Mouse (Mus musculus) adrenal gland, adult 2 months (tissue): Measurements from ENCODE around the gene Txndc5. TPM values are rescaled to one million over a fixed set of nuclear protein-coding genes. Genes with fewer than 3 reads are reported as not detected.

Source experiments
- DNase-seq: peaks from one replicate; pipeline ENCODE4 v3.0.0; 2021
- long read RNA-seq: library from polyadenylated mRNA; stranded (forward); transcript quantifications from one replicate; pipeline ENCODE4 v2.0.0, GENCODE M21; 2021
- polyA plus RNA-seq: library from polyadenylated mRNA; depleted of rRNA; stranded (reverse); fragments of >200 nt; gene quantifications from 2 replicates; pipeline ENCODE4 v1.2.3, GENCODE M21; 2012; rRNA removed
- total RNA-seq, 2 experiments: library from RNA; stranded (reverse); gene quantifications; 2 replicates each; pipeline ENCODE4 v1.2.3; 2021

Gene Txndc5
- total RNA-seq (100 to 1,000 TPM; 150 to 169 TPM), polyA plus RNA-seq (299 and 338 TPM in 2 replicates)
- long read RNA-seq, transcript Txndc5-201 (10 exons, 2,843 nt), result major isoform, 329 of 346 reads
- long read RNA-seq, transcript Txndc5-202 (3 exons, 2,781 nt), result minor isoform, 5 of 346 reads
- long read RNA-seq, partial matches to known transcripts, result 6 of 346 reads
- long read RNA-seq, other reads (novel, unspliced or antisense), result 5 of 346 reads

DNA sequence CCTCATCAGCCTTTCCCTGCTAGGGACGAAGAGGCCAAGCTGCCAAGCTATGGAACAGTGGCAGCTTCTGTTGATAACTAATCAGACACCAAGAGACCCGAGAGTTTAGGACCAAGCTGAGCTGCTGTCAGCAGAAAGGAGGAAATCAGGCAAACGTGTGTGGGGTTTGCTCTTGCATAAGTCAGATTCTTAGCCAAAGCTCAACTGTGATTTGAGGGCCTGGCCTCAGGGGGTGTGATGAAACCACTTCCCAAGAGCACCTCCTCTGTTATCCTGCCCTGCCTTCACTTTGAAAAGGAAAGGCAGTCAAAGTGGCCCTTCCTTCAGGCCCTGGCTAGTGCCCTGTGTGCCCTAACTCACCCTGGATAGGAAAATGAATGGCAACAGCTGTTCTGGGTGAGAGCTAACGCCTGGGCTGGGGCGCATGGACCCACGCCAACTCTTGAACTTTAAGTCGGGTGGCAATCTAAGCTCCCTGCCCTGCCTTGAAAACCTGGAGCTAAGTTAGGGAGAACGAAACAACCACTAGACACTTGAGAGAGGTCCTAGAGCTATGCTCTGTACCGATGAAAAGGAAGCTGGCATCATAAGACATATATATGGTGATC is at the start of gene Txndc5:
Txndc5 (minus strand) TSS at position 138 of the 608 bp plus-strand sequence.
- peak; percentile 54 for DNase-seq

DNA sequence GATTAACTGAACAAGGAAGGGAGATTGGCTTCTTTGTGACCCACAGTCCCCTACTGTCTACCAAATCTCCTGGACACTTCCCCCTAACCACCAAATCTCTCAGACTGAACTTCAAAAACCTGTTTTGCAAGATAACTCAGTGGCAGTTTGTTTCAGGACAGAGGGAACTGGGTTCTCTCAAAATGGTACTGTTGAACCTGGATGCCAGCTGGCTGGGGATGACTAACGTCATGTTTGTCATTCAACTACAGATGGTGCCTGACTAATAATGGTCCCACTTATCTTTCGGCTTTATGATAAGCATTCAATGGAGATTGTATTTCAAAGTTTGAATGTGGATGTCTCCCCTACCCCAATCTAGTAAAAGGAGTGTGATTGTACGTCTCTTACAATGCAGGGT is 46.0 kb upstream of the Txndc5 start:
- no peak for DNase-seq

GRCm38 (mm10) chr13:38573281-38573680 is 44.7 kb upstream of the Txndc5 start:
- peak; percentile 41 for DNase-seq

DNA sequence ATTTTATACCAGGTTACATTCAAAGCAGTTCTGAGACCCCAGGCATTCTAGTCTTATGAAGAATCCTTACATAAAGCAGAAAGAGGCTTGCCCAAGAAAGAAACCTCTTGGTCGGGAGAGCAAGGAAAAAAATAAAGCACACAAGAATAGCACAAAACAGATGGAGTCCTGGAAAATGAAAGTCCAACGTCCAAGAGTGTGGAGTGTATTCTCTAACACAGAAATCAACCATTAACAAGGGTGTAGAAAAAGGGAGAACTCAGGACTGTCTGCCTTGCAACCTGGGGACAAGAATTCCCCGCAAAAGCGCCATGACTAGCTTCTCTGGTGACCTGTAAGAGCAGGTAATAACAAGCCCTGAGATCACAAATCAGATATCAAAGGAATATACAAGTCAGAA is 36.6 kb upstream of the Txndc5 start:
- no peak for DNase-seq

DNA sequence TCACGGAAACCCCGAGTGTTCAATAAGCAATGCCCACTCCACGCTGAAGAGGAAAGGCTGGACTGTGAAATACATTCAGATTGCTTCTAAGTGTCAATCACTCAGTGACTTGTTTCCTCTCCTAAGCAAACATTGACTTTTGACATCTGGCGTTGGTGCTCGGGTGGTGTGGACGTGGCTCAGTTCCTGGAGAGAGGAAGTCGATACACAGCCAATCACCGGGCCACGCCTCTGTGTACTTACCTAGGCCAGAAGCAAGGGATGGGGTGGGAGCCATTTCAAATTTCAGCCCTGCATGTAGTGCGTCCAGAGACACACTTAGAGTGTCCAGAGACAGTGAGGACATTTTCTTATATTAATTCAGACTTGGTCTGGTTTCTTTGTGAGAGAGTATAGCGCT is 26.0 kb upstream of the Txndc5 start:
- no peak for DNase-seq

- no peak for DNase-seq
Observed at GRCm38 (mm10) chr13:38554210-38554609, 25.6 kb upstream of the Txndc5 start.

DNA sequence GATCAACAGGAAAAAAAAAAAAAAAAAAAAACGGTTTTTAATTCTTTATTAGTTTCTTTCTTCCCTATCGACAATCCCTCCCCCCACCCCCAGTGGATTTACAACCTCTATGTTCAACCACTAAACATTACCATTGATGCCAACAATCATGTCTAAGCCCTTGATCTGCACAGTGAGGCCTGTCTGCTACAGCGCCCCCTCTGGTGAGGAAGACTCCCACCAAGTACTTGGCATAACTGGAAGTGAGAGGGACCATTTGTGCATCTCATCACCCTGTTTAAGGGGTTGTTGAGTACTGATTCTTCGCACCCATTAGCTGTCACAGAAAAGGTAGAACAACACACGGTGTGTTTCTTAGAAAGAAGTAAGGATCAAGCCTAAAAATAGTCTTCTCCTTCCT is 20.1 kb upstream of the Txndc5 start:
- no peak for DNase-seq

GRCm38 (mm10) chr13:38547717-38548116 is 19.1 kb upstream of the Txndc5 start:
- DNase-seq, result no peak

DNA sequence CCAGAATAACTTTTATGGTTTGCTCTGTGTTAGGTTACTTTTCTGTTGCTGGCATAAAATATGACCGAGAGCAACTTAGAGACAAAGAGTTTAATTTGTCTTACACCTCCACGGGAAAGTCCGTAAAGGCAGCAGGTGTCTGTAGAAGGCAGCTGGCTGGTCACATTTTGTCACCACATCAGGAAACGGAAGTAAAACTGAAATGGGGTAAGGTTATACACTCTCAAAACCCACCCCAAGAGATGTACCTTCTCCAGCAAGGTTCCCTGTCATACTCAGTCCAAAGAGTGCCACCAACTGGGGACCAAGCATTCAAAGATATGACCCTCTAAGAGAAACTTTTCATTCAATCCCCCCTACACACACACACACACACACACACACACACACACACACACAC is 18.1 kb upstream of the Txndc5 start:
- DNase-seq, result no peak

DNA sequence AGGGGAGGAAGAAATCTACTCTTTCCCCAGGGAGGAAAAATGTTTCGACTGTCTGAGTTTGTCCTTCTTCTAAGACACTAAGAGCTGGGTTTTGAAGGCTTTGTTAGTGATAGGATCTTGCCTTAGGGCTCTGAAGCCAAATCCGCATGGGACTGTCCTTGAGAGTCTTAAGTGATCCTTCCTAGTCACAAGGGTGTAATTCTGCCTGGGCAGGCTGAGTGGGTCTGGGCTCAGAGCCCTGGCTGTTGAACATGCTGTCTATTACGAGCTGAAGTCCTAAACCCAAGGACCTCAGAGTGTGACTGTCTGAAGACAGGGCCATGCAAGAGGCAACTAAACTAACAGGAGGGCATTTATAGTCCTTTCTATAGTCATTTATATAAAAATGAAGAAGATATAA is 16.8 kb upstream of the Txndc5 start:
- DNase-seq, result peak; percentile 50

GRCm38 (mm10) chr13:38544769-38545445 is 16.3 kb upstream of the Txndc5 start:
- DNase-seq, result no peak

- DNase-seq, result no peak
Observed at GRCm38 (mm10) chr13:38543455-38544125, 15.0 kb upstream of the Txndc5 start.

GRCm38 (mm10) chr13:38539192-38539900 is 10.7 kb upstream of the Txndc5 start:
- DNase-seq, result no peak

GRCm38 (mm10) chr13:38537521-38537920 is 8.9 kb upstream of the Txndc5 start:
- no peak for DNase-seq

GRCm38 (mm10) chr13:38534731-38535130 is 6.1 kb upstream of the Txndc5 start:
- DNase-seq, result no peak

GRCm38 (mm10) chr13:38534016-38534415 is 5.4 kb upstream of the Txndc5 start:
- DNase-seq, result no peak

GRCm38 (mm10) chr13:38533461-38533860 is 4.8 kb upstream of the Txndc5 start:
- no peak for DNase-seq

DNA sequence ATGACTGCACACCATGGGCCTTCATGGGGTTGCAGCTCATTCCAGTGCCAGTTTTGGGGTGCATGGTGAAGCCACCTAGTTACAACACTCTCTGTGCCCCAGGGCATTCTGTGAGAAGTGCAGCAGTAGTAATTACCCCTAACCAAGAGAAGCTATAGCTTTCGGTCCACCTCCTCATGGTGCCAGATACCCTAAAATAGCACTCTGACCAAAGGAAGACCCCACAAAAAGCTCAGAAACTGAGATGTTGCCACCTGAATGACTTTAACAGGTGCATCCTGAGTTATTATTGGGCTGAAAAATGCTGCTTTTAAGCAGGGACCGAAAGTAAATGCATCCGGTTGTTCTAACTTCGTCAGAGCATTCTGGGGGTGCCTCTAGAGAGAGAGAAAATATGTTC is 2.9 kb upstream of the Txndc5 start:
- no peak for DNase-seq

DNA sequence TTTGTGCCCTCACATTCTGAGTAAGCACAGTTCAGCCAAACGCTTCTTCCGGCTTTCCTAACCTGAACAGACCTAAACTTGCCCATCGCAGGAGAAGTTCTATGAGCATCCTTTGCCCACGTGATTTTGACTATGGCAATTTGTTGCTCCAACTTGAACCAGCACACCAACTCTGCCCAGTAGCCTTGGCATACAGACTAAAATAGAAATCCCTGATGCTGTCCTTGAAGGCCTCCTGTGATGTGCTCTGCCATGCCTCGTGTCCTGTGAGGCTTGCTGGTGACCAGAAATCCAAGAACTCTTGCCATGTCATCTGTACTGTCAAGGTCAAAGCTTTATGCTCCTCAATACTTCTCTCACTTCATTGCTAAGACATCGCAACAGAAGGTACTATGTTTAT is 952 bp upstream of the Txndc5 start:
- DNase-seq, result peak; percentile 59

- DNase-seq, result peak; percentile 96
Observed at GRCm38 (mm10) chr13:38527797-38528650, 600 bp downstream of the Txndc5 start.

- DNase-seq, result no peak
Observed at GRCm38 (mm10) chr13:38527041-38527796, 1.4 kb downstream of the Txndc5 start.
